Mouse (Mus musculus): ENCODE data around the gene Anxa9. TPM values are rescaled to one million over a fixed set of nuclear protein-coding genes. Genes with fewer than 3 reads are reported as not detected.

Gene Anxa9
- polyA plus RNA-seq, 1 experiment from 2014 or later, result 0.84 TPM

GRCm38 (mm10) chr3:95306244-95306643, 732 bp downstream of the Anxa9 start:
- Histone ChIP-seq H3K9me3 (replicated peaks; ENCODE audit: control insufficient read depth, low read length) (no peaks in the 10 kb centered on the region), H3K27ac (ENCODE audit: low read depth, low read length) (no peak overlapping the region), H3K4me2 (no peak overlapping the region), H3K36me3 (ENCODE audit: control insufficient read depth, insufficient read depth, low read length) (no peaks in the 10 kb centered on the region), H3K9ac (ENCODE audit: low read depth, low read length) (no peak overlapping the region), H3K4me1 (ENCODE audit: control insufficient read depth, insufficient read depth, low read length) (peaks cover 11% of the 10 kb centered on the region; the same call in 1 of the 2 replicates), H3K27me3 (ENCODE audit: control insufficient read depth, insufficient read depth, low read length) (no peaks in the 10 kb centered on the region), H3K4me3 (ENCODE audit: low read depth, low read length) (no peak overlapping the region)
- 47% methylated on average over 4 of the region's 4 CpGs for WGBS (ENCODE audit: insufficient replicate concordance)
- no peak for ATAC-seq (replicated peaks; ENCODE audit: insufficient number of reproducible peaks, low FRiP score, low TSS enrichment)

GRCm38 (mm10) chr3:95301204-95301796, 5.7 kb downstream of the Anxa9 start:
- no peak overlapping the region for H3K4me3 ChIP-seq (ENCODE audit: low read depth, low read length)
- no peaks in the 10 kb centered on the region for H3K27me3 ChIP-seq (ENCODE audit: control insufficient read depth, insufficient read depth, low read length)
- no peaks in the 10 kb centered on the region for H3K9me3 ChIP-seq (replicated peaks; ENCODE audit: control insufficient read depth, low read length)
- peaks cover 2% of the 10 kb centered on the region; the same call in 1 of the 2 replicates for H3K4me1 ChIP-seq (ENCODE audit: control insufficient read depth, insufficient read depth, low read length)
- H3K27ac ChIP-seq (ENCODE audit: low read depth, low read length), result no peak overlapping the region
- no peaks in the 10 kb centered on the region for H3K36me3 ChIP-seq (ENCODE audit: control insufficient read depth, insufficient read depth, low read length)
- no peak for ATAC-seq (replicated peaks; ENCODE audit: insufficient number of reproducible peaks, low FRiP score, low TSS enrichment)
- no peak overlapping the region for H3K9ac ChIP-seq (ENCODE audit: low read depth, low read length)
- WGBS (ENCODE audit: insufficient replicate concordance), result 78% methylated on average over 3 of the region's 3 CpGs
- H3K4me2 ChIP-seq, result no peak overlapping the region

- WGBS (ENCODE audit: insufficient replicate concordance), result 61% methylated on average over 7 of the region's 7 CpGs
- H3K9ac ChIP-seq (ENCODE audit: low read depth, low read length), result no peak overlapping the region
- H3K9me3 ChIP-seq (replicated peaks; ENCODE audit: control insufficient read depth, low read length), result no peaks in the 10 kb centered on the region
- ATAC-seq (replicated peaks; ENCODE audit: insufficient number of reproducible peaks, low FRiP score, low TSS enrichment), result no peak
- H3K4me1 ChIP-seq (ENCODE audit: control insufficient read depth, insufficient read depth, low read length), result no peaks in the 10 kb centered on the region
- H3K4me3 ChIP-seq (ENCODE audit: low read depth, low read length), result no peak overlapping the region
- peaks cover 5% of the 10 kb centered on the region for H3K36me3 ChIP-seq (ENCODE audit: control insufficient read depth, insufficient read depth, low read length)
- H3K27me3 ChIP-seq (ENCODE audit: control insufficient read depth, insufficient read depth, low read length), result no peaks in the 10 kb centered on the region
- H3K27ac ChIP-seq (ENCODE audit: low read depth, low read length), result no peak overlapping the region
- no peak overlapping the region for H3K4me2 ChIP-seq
Measured at GRCm38 (mm10) chr3:95298018-95298417, 9.0 kb downstream of the Anxa9 start.

- Histone ChIP-seq H3K27me3 (ENCODE audit: control insufficient read depth, insufficient read depth, low read length) (no peaks in the 10 kb centered on the region), H3K27ac (ENCODE audit: low read depth, low read length) (no peak overlapping the region), H3K4me1 (ENCODE audit: control insufficient read depth, insufficient read depth, low read length) (no peaks in the 10 kb centered on the region), H3K36me3 (ENCODE audit: control insufficient read depth, insufficient read depth, low read length) (peaks cover 8% of the 10 kb centered on the region), H3K9ac (ENCODE audit: low read depth, low read length) (no peak overlapping the region), H3K9me3 (replicated peaks; ENCODE audit: control insufficient read depth, low read length) (no peaks in the 10 kb centered on the region), H3K4me3 (ENCODE audit: low read depth, low read length) (no peak overlapping the region), H3K4me2 (0 out of 2 replicates have a peak overlapping the region, but pooled peaks have one; percentile 6)
- ATAC-seq (replicated peaks; ENCODE audit: insufficient number of reproducible peaks, low FRiP score, low TSS enrichment), result no peak
- 13% methylated on average over 5 of the region's 5 CpGs for WGBS (ENCODE audit: insufficient replicate concordance)
Measured at GRCm38 (mm10) chr3:95296103-95296469, 10.9 kb downstream of the Anxa9 start.

GRCm38 (mm10) chr3:95295321-95296102, 11.5 kb downstream of the Anxa9 start:
- no peaks in the 10 kb centered on the region for H3K9me3 ChIP-seq (replicated peaks; ENCODE audit: control insufficient read depth, low read length)
- no peak overlapping the region for H3K27ac ChIP-seq (ENCODE audit: low read depth, low read length)
- H3K4me2 ChIP-seq, result 0 out of 2 replicates have a peak overlapping the region, but pooled peaks have one; percentile 6
- no peak overlapping the region for H3K9ac ChIP-seq (ENCODE audit: low read depth, low read length)
- no peak for ATAC-seq (replicated peaks; ENCODE audit: insufficient number of reproducible peaks, low FRiP score, low TSS enrichment)
- no peaks in the 10 kb centered on the region for H3K27me3 ChIP-seq (ENCODE audit: control insufficient read depth, insufficient read depth, low read length)
- H3K36me3 ChIP-seq (ENCODE audit: control insufficient read depth, insufficient read depth, low read length), result peaks cover 8% of the 10 kb centered on the region
- H3K4me3 ChIP-seq (ENCODE audit: low read depth, low read length), result no peak overlapping the region
- WGBS (ENCODE audit: insufficient replicate concordance), result 80% methylated on average over 11 of the region's 11 CpGs
- no peaks in the 10 kb centered on the region for H3K4me1 ChIP-seq (ENCODE audit: control insufficient read depth, insufficient read depth, low read length)

GRCm38 (mm10) chr3:95294718-95295117, 12.3 kb downstream of the Anxa9 start:
- WGBS (ENCODE audit: insufficient replicate concordance), result 78% methylated on average over 5 of the region's 5 CpGs
- H3K36me3 ChIP-seq (ENCODE audit: control insufficient read depth, insufficient read depth, low read length), result peaks cover 9% of the 10 kb centered on the region

GRCm38 (mm10) chr3:95294316-95294715, 12.7 kb downstream of the Anxa9 start:
- Histone ChIP-seq H3K4me1 (ENCODE audit: control insufficient read depth, insufficient read depth, low read length) (no peaks in the 10 kb centered on the region), H3K9ac (ENCODE audit: low read depth, low read length) (no peak overlapping the region), H3K9me3 (replicated peaks; ENCODE audit: control insufficient read depth, low read length) (no peaks in the 10 kb centered on the region), H3K4me2 (no peak overlapping the region), H3K27ac (ENCODE audit: low read depth, low read length) (no peak overlapping the region), H3K36me3 (ENCODE audit: control insufficient read depth, insufficient read depth, low read length) (peaks cover 10% of the 10 kb centered on the region), H3K4me3 (ENCODE audit: low read depth, low read length) (no peak overlapping the region), H3K27me3 (ENCODE audit: control insufficient read depth, insufficient read depth, low read length) (no peaks in the 10 kb centered on the region)
- no peak for ATAC-seq (replicated peaks; ENCODE audit: insufficient number of reproducible peaks, low FRiP score, low TSS enrichment)
- 83% methylated on average over 7 of the region's 7 CpGs for whole genome bisulfite sequencing (ENCODE audit: insufficient replicate concordance)

More at GRCm38 (mm10) chr3:95294718-95295117, 12.3 kb downstream of the Anxa9 start:
- H3K4me2 ChIP-seq, result no peak overlapping the region
- no peak overlapping the region for H3K27ac ChIP-seq (ENCODE audit: low read depth, low read length)
- no peak for ATAC-seq (replicated peaks; ENCODE audit: insufficient number of reproducible peaks, low FRiP score, low TSS enrichment)
- no peaks in the 10 kb centered on the region for H3K27me3 ChIP-seq (ENCODE audit: control insufficient read depth, insufficient read depth, low read length)
- no peak overlapping the region for H3K9ac ChIP-seq (ENCODE audit: low read depth, low read length)
- H3K4me1 ChIP-seq (ENCODE audit: control insufficient read depth, insufficient read depth, low read length), result no peaks in the 10 kb centered on the region
- H3K9me3 ChIP-seq (replicated peaks; ENCODE audit: control insufficient read depth, low read length), result no peaks in the 10 kb centered on the region
- H3K4me3 ChIP-seq (ENCODE audit: low read depth, low read length), result no peak overlapping the region

GRCm38 (mm10) chr3:95293537-95293936, 13.4 kb downstream of the Anxa9 start:
- H3K4me2 ChIP-seq, result no peak overlapping the region
- H3K4me3 ChIP-seq (ENCODE audit: low read depth, low read length), result no peak overlapping the region
- H3K36me3 ChIP-seq (ENCODE audit: control insufficient read depth, insufficient read depth, low read length), result peaks cover 12% of the 10 kb centered on the region
- H3K9me3 ChIP-seq (replicated peaks; ENCODE audit: control insufficient read depth, low read length), result no peaks in the 10 kb centered on the region
- no peak overlapping the region for H3K9ac ChIP-seq (ENCODE audit: low read depth, low read length)
- H3K4me1 ChIP-seq (ENCODE audit: control insufficient read depth, insufficient read depth, low read length), result no peaks in the 10 kb centered on the region
- H3K27me3 ChIP-seq (ENCODE audit: control insufficient read depth, insufficient read depth, low read length), result no peaks in the 10 kb centered on the region
- WGBS (ENCODE audit: insufficient replicate concordance), result 74% methylated on average over 11 of the region's 11 CpGs
- no peak for ATAC-seq (replicated peaks; ENCODE audit: insufficient number of reproducible peaks, low FRiP score, low TSS enrichment)
- no peak overlapping the region for H3K27ac ChIP-seq (ENCODE audit: low read depth, low read length)
